Mouse (Mus musculus) myocyte (in vitro differentiated cells): ENCODE results near the gene Trip12. TPM values are rescaled to one million over a fixed set of nuclear protein-coding genes. Genes with fewer than 3 reads are reported as not detected.

Experiments used
- H3K27me3 ChIP-seq: one replicate; pipeline ENCODE4 v1.6.1; 2011; ENCODE audit not compliant: control insufficient read depth, insufficient read depth, insufficient read length
- H3K36me3 ChIP-seq: one replicate; pipeline ENCODE4 v1.6.1; 2011; ENCODE audit not compliant: control insufficient read depth, insufficient read depth
- H3K4me2 ChIP-seq: one replicate; pipeline ENCODE4 v1.6.1; 2011; ENCODE audit warnings: low read depth, control low read depth
- H3K4me3 ChIP-seq: one replicate; pipeline ENCODE4 v1.5.1; 2011; ENCODE audit warnings: mild to moderate bottlenecking, control low read depth, moderate library complexity
- H3K79me2 ChIP-seq: one replicate; pipeline ENCODE4 v1.6.1; 2011; ENCODE audit not compliant: control insufficient read depth, insufficient read depth
- H3ac ChIP-seq: one replicate; pipeline ENCODE4 v1.6.1; 2011; ENCODE audit not compliant: control insufficient read depth, insufficient read length
- CEBPB ChIP-seq: IDR thresholded peaks from 2 replicates; pipeline ENCODE4 v1.6.1; 2011; ENCODE audit warnings: mild to moderate bottlenecking, moderate library complexity; ENCODE audit not compliant: poor library complexity, insufficient read depth, severe bottlenecking
- E2F4 ChIP-seq: IDR thresholded peaks from one replicate; pipeline ENCODE4 v1.6.1; 2011; ENCODE audit warnings: mild to moderate bottlenecking, control low read depth, moderate library complexity; ENCODE audit not compliant: insufficient read depth
- MAX ChIP-seq: IDR thresholded peaks from one replicate; pipeline ENCODE4 v1.6.1; 2011; ENCODE audit warnings: low read depth, mild to moderate bottlenecking, control low read depth
- MYOD1 ChIP-seq, 3 experiments: IDR thresholded peaks; one replicate each; pipeline ENCODE4 v1.6.1; 2011; ENCODE audit warnings: control low read depth in 2 of 3, low read depth in 2 of 3, mild to moderate bottlenecking in 2 of 3, moderate library complexity in 1 of 3; ENCODE audit not compliant: insufficient read length in 2 of 3, control insufficient read depth in 1 of 3
- MYOG ChIP-seq, 3 experiments: IDR thresholded peaks; one replicate each; pipeline ENCODE4 v1.6.1; 2011; ENCODE audit warnings: control low read depth in 2 of 3, low read depth in 2 of 3, mild to moderate bottlenecking in 2 of 3; ENCODE audit not compliant: insufficient read length in 2 of 3, control insufficient read depth in 1 of 3, insufficient read depth in 1 of 3
- POLR2A ChIP-seq: IDR thresholded peaks from one replicate; pipeline ENCODE4 v1.6.1; 2011; ENCODE audit warnings: low read depth, mild to moderate bottlenecking, control low read depth, moderate library complexity; ENCODE audit not compliant: insufficient read length
- POLR2AphosphoS2 ChIP-seq: IDR thresholded peaks from one replicate; pipeline ENCODE4 v1.6.1; 2011; ENCODE audit warnings: low read depth, control low read depth; ENCODE audit not compliant: insufficient read length
- REST ChIP-seq: IDR thresholded peaks from one replicate; pipeline ENCODE4 v1.6.1; 2011; ENCODE audit warnings: mild to moderate bottlenecking, control low read depth, moderate library complexity; ENCODE audit not compliant: insufficient read depth, insufficient read length
- SRF ChIP-seq: IDR thresholded peaks from one replicate; pipeline ENCODE4 v1.6.1; 2011; ENCODE audit warnings: low read depth; ENCODE audit not compliant: control insufficient read depth, insufficient read length
- TCF12 ChIP-seq: IDR thresholded peaks from one replicate; pipeline ENCODE4 v1.6.1; 2011; ENCODE audit warnings: mild to moderate bottlenecking, control low read depth; ENCODE audit not compliant: poor library complexity, insufficient read depth, severe bottlenecking
- TCF3 ChIP-seq: IDR thresholded peaks from one replicate; pipeline ENCODE4 v1.6.1; 2011; ENCODE audit warnings: low read depth, control low read depth; ENCODE audit not compliant: insufficient read length
- USF1 ChIP-seq: IDR thresholded peaks from one replicate; pipeline ENCODE4 v1.6.1; 2011; ENCODE audit warnings: low read depth, mild to moderate bottlenecking, control low read depth, moderate library complexity
- polyA plus RNA-seq: library from polyadenylated mRNA; unstranded; fragments of >200 nt; fragmentation: generic; extraction: Trizol; gene quantifications from one replicate; pipeline ENCODE4 v1.2.1, GENCODE M21; 2012; ENCODE audit warnings: missing spikeins

The Trip12 gene
- polyA plus RNA-seq, 1 experiment = 52.6 TPM

- Histone ChIP-seq H3K36me3 (peaks cover 8% of the 10 kb centered on the region), H3K27me3 (no peaks in the 10 kb centered on the region), H3ac (no peak overlapping the region), H3K4me2 (no peak overlapping the region), H3K4me3 (no peak overlapping the region), H3K79me2 (peaks cover 67% of the 10 kb centered on the region)
- TF ChIP-seq POLR2AphosphoS2 (no peak), SRF (no peak), MAX (no peak), CEBPB (no peak), E2F4 (no peak), TCF12 (no peak), REST (no peak), MYOG (IDR thresholded peaks at IDR 0.05; ENCODE audit: control insufficient read depth in 1 of 3, insufficient read depth in 1 of 3, insufficient read length in 2 of 3, low read depth in 2 of 3) (no peak), TCF3 (no peak), MYOD1 (IDR thresholded peaks at IDR 0.05; ENCODE audit: control insufficient read depth in 1 of 3, insufficient read length in 2 of 3, low read depth in 2 of 3) (no peak), POLR2A (no peak), USF1 (no peak)
Measured at GRCm38 (mm10) chr1:84795335-84795734, 45.0 kb downstream of the Trip12 start.

GRCm38 (mm10) chr1:84791393-84791792, 48.9 kb downstream of the Trip12 start:
- Histone ChIP-seq H3K27me3 (no peaks in the 10 kb centered on the region), H3K36me3 (peaks cover 24% of the 10 kb centered on the region)

GRCm38 (mm10) chr1:84780630-84781029, 59.7 kb downstream of the Trip12 start:
- TF ChIP-seq REST (no peak), SRF (no peak), CEBPB (no peak), MAX (no peak), MYOD1 (IDR thresholded peaks at IDR 0.05; ENCODE audit: control insufficient read depth in 1 of 3, insufficient read length in 2 of 3, low read depth in 2 of 3) (no peak), E2F4 (no peak), TCF3 (no peak), POLR2AphosphoS2 (no peak)
- H3ac ChIP-seq = no peak overlapping the region
- peaks cover 21% of the 10 kb centered on the region for H3K36me3 ChIP-seq
- no peak overlapping the region for H3K4me3 ChIP-seq
- H3K79me2 ChIP-seq = no peaks in the 10 kb centered on the region
- no peaks in the 10 kb centered on the region for H3K27me3 ChIP-seq
- H3K4me2 ChIP-seq = no peak overlapping the region

More at GRCm38 (mm10) chr1:84791393-84791792, 48.9 kb downstream of the Trip12 start:
- Histone ChIP-seq H3K79me2 (peaks cover 47% of the 10 kb centered on the region), H3K4me2 (no peak overlapping the region), H3K4me3 (no peak overlapping the region), H3ac (no peak overlapping the region)
- TF ChIP-seq POLR2A (no peak), TCF3 (no peak), MAX (no peak), USF1 (no peak)

- peaks cover 22% of the 10 kb centered on the region for H3K36me3 ChIP-seq
- H3K27me3 ChIP-seq = no peaks in the 10 kb centered on the region
- H3ac ChIP-seq = no peak overlapping the region
- no peaks in the 10 kb centered on the region for H3K79me2 ChIP-seq
- TF ChIP-seq USF1 (no peak), MYOG (IDR thresholded peaks at IDR 0.05; ENCODE audit: control insufficient read depth in 1 of 3, insufficient read depth in 1 of 3, insufficient read length in 2 of 3, low read depth in 2 of 3) (no peak), MAX (no peak), TCF3 (no peak), SRF (no peak), POLR2AphosphoS2 (no peak), E2F4 (no peak), POLR2A (no peak), REST (no peak)
- H3K4me2 ChIP-seq = no peak overlapping the region
- no peak overlapping the region for H3K4me3 ChIP-seq
Measured at GRCm38 (mm10) chr1:84777455-84777854, 62.9 kb downstream of the Trip12 start.

- Histone ChIP-seq H3K36me3 (peaks cover 81% of the 10 kb centered on the region), H3K4me3 (no peak overlapping the region), H3K27me3 (no peaks in the 10 kb centered on the region), H3K4me2 (no peak overlapping the region), H3ac (no peak overlapping the region), H3K79me2 (no peaks in the 10 kb centered on the region)
- TF ChIP-seq POLR2A (no peak), REST (no peak), MAX (no peak), USF1 (no peak), E2F4 (no peak), TCF3 (no peak), POLR2AphosphoS2 (no peak), TCF12 (no peak), MYOD1 (IDR thresholded peaks at IDR 0.05; ENCODE audit: control insufficient read depth in 1 of 3, insufficient read length in 2 of 3, low read depth in 2 of 3) (no peak), SRF (no peak), CEBPB (no peak), MYOG (IDR thresholded peaks at IDR 0.05; ENCODE audit: control insufficient read depth in 1 of 3, insufficient read depth in 1 of 3, insufficient read length in 2 of 3, low read depth in 2 of 3) (no peak)
Measured at GRCm38 (mm10) chr1:84758843-84759242, 81.5 kb downstream of the Trip12 start.
